Mouse (Mus musculus) embryonic facial prominence, embryonic 10.5 days (tissue): ENCODE data around the gene Bcl3. TPM values are rescaled to one million over a fixed set of nuclear protein-coding genes. Genes with fewer than 3 reads are reported as not detected.

Source experiments
- DNase-seq: peaks from one replicate; pipeline ENCODE4 v3.0.0-alpha.2; 2017; ENCODE audit warnings: low spot score
- H3K27ac ChIP-seq: fragments of 300-500 bp; sonication (generic); replicated peaks from 2 replicates; pipeline ENCODE4 v1.5.1; 2016; ENCODE audit warnings: mild to moderate bottlenecking
- H3K27me3 ChIP-seq: fragments of 300-500 bp; sonication (generic); replicated peaks from 2 replicates; pipeline ENCODE4 v1.6.1; 2016; ENCODE audit warnings: low read depth, mild to moderate bottlenecking; ENCODE audit not compliant: poor library complexity, severe bottlenecking
- H3K36me3 ChIP-seq: fragments of 300-500 bp; sonication (generic); replicated peaks from 2 replicates; pipeline ENCODE4 v1.6.1; 2016; ENCODE audit warnings: mild to moderate bottlenecking, moderate library complexity
- H3K4me1 ChIP-seq: fragments of 300-500 bp; sonication (generic); 2 replicates; pipeline ENCODE4 v1.6.1; 2016
- H3K4me3 ChIP-seq: fragments of 300-500 bp; sonication (generic); 2 replicates; pipeline ENCODE4 v1.5.1; 2016; ENCODE audit warnings: mild to moderate bottlenecking, moderate library complexity
- H3K9me3 ChIP-seq: fragments of 300-500 bp; sonication (generic); 2 replicates; pipeline ENCODE4 v1.6.1; 2016; ENCODE audit warnings: mild to moderate bottlenecking
- WGBS: fragments of 180-500 bp; shearing (Covaris S2); methylation state at CpG from one replicate; pipeline ENCODE4 v1.1.7; 2016; 5-methylcytosine and 5-hydroxymethylcytosine counted together
- polyA plus RNA-seq: library from polyadenylated mRNA; unstranded; fragments of >200 nt; fragmentation: Nextera tagmentation; extraction: Ambion mirVana; gene quantifications from 2 replicates; pipeline ENCODE4 v1.2.1, GENCODE M21; 2016

The Bcl3 gene
- 1.7 TPM in 2 replicates for polyA plus RNA-seq

DNA sequence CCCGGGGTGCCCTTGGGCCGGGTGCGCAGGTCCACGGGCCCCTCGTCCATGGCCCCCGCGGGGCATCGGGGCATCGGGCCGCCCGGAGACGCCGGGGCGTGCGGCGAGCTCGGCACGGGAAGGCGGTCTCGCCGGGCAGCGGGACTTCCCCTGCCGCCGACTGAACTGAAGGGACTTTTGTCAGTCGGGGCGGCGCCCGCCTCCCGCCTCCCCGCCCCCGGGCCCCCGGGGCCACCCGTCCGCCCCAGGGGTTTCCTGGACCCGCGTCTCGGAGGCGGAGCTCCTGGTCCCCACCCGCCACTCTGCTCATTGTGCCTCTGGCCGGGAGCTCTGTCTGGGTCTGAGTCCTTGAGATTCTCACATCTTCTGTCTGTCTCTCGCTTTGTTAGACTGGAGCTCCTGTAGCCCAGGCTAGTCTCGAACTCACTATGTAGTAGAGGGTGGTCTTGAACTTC, at the start of gene Bcl3:
Bcl3 (minus strand) TSS at position 167 of the 455 bp plus-strand sequence.
- H3K27me3 ChIP-seq, result peaks cover 79% of the 10 kb centered on the region
- 2% methylated on average over 42 of the region's 42 CpGs for WGBS
- no peaks in the 10 kb centered on the region for H3K36me3 ChIP-seq
- peaks cover 40% of the 10 kb centered on the region for H3K4me1 ChIP-seq
- peak within 1 kb of the TSS; percentile 59 for H3K4me3 ChIP-seq
- H3K9me3 ChIP-seq, result 0 out of 2 replicates have a peak, but pooled peaks cover 11% of the 10 kb centered on the region
- H3K27ac ChIP-seq, result peak within 1 kb of the TSS; percentile 81
- peak; percentile 53 for DNase-seq

DNA sequence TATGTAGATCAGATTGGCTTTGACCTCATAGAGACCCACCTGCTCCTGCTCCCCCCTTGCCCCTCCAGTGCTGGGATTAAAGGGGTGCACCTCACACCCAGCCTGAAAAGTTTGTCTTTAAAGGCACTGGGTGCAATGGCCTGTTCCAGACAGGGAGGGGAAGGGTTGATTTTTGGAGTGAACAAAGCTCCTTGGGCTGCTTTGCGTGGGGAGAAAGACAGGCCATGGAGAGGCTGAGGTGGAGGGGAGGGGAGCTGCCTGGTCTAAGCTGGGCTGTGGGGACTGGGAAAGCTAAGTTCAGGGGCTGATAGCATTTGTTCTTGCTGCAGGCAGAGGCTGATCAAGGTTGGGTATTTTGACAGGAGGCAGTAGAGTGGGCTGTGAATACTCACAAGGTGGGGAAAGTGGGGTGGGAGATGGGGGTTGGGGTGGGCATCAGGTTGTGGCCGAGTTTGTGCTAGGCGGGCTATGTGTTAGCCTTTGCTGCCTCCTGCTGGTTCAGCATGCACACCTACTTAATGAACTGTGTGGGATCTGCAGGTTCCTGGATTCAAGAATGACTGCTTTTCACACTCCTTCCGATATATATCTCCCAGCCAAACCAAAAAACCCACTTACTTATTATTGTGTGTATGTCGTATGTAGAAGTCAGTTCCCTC, 49.5 kb upstream of the Bcl3 start:
- Histone ChIP-seq H3K9me3 (peaks cover 3% of the 10 kb centered on the region; the same call in 1 of the 2 replicates), H3K4me3 (no peak overlapping the region), H3K27me3 (no peaks in the 10 kb centered on the region), H3K4me1 (no peaks in the 10 kb centered on the region), H3K36me3 (no peaks in the 10 kb centered on the region), H3K27ac (no peak overlapping the region)
- 41% methylated on average over 5 of the region's 5 CpGs for WGBS
- peak; percentile 49 for DNase-seq

DNA sequence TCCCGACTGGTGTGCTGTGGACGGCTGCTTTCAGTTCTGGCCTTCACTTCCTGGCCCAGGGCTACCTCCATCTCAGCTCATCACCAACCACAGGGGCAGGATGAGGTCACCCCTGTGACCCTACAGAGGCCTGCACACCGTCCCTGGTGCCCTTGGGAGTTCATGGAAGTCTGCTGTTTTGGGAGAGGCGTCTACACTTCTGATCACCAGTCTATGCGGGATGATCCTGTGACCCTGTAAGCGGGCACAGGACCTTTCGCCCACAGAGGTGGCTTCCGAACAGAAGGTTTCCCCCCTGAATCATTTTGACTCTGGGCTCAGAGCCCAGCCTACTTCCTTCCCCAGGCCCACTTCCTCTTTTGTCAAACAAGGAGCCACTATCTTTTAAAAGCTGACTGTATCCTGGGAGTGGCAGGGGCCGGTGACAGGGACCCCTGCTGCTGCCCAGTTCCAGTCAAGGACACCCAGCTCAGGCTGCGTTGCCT, 48.6 kb upstream of the Bcl3 start:
- H3K9me3 ChIP-seq, result peaks cover 3% of the 10 kb centered on the region; the same call in 1 of the 2 replicates

DNA sequence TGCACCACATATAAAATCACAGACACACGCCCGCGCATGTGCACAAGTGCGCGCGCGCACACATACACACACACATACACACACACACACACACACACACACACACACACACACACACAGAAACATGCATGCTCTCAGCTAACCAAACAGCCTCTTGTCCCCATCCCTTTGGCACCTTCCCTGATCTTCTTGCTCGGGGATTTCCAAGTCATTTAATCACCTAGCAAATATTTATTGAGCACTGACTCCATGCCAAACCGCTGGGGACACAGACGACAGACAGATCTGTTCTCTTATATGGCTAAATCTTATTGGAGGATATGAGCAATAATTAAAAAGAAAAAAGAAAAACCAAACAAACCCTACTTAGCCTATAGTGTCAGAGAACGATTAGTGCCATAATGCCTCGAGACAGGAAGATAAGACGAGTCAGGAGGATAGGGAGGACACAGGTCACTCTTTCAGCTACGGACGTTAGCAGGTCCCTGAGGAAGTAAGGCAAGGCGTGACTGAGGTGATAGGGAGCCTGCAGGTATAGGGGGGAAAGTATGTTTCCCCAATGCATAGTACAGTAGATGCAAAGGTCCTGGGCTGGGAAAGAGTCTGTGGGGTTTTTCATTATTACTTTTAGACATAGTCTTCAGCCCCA, 45.3 kb upstream of the Bcl3 start:
- Histone ChIP-seq H3K27ac (no peak overlapping the region), H3K4me1 (no peaks in the 10 kb centered on the region), H3K36me3 (no peaks in the 10 kb centered on the region), H3K9me3 (no peaks in the 10 kb centered on the region), H3K27me3 (no peaks in the 10 kb centered on the region), H3K4me3 (no peak overlapping the region)
- DNase-seq, result no peak
- WGBS, result 90% methylated on average over 16 of the region's 16 CpGs

More for the DNA sequence above, 48.6 kb upstream of the Bcl3 start:
- no peak for DNase-seq
- no peaks in the 10 kb centered on the region for H3K4me1 ChIP-seq
- H3K4me3 ChIP-seq, result no peak overlapping the region
- no peak overlapping the region for H3K27ac ChIP-seq
- 53% methylated on average over 10 of the region's 10 CpGs for WGBS
- no peaks in the 10 kb centered on the region for H3K36me3 ChIP-seq
- no peaks in the 10 kb centered on the region for H3K27me3 ChIP-seq

DNA sequence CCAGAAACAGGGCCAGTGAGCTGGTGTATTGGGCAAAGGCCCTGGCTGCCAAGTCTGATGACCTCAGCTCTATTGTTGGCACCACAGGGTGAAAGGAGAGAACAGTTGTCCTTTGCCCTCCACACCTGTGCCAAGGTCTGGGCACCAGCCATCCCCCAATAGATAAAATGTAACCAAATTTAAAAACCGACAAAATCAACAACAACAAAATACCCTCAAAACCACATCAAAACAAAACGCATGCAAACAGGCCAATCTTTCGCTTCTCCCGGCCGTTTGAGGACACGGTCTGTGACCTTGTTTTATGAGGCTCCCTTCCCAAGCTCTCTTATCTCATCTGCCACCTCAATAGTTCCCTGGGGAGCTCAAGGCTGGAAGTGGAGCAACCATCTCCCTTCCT, 43.9 kb upstream of the Bcl3 start:
- Histone ChIP-seq H3K4me1 (no peaks in the 10 kb centered on the region), H3K36me3 (no peaks in the 10 kb centered on the region), H3K27me3 (no peaks in the 10 kb centered on the region), H3K9me3 (no peaks in the 10 kb centered on the region), H3K4me3 (no peak overlapping the region), H3K27ac (no peak overlapping the region)
- no peak for DNase-seq
- 88% methylated on average over 6 of the region's 6 CpGs for WGBS

DNA sequence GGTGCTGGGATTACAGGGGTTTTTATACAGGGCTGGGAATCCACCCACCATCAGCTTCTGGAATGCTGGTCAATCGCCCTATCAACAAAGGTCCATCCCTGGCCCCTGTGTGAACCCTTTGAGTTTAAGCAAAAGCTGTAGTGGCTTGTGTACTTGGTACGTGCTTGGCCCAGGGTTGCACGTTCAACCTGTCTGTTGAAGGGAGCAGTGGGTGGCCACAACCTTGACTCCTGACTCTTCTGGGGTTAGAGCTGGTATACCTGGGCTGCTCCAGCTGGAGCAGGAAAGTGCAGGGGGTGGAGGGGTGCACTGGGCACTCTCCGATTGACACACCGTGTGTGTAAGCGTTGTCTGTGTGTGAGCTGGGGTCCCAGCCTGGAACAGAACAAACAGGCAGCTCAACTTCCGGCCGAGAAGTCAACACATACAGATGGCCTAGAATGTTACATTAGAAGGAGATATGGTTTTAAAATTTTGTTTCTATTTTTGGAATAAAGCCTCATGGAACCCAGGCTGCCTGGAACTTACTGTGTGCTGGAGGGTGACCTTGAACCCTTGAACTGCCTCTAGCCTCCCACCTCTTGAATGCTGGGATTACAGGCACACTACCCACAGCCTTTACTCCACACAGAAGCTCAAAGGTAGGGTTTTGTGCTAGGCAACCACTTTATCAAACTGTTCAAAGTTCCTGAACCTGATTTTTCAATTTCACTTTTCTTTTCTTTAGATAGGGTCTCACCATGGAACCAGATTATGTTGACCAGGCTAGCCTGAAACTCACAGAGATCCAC, 42.9 kb upstream of the Bcl3 start:
- Histone ChIP-seq H3K9me3 (no peaks in the 10 kb centered on the region), H3K27me3 (no peaks in the 10 kb centered on the region), H3K36me3 (no peaks in the 10 kb centered on the region), H3K27ac (no peak overlapping the region), H3K4me1 (no peaks in the 10 kb centered on the region), H3K4me3 (no peak overlapping the region)
- WGBS, result 82% methylated on average over 8 of the region's 8 CpGs
- no peak for DNase-seq

DNA sequence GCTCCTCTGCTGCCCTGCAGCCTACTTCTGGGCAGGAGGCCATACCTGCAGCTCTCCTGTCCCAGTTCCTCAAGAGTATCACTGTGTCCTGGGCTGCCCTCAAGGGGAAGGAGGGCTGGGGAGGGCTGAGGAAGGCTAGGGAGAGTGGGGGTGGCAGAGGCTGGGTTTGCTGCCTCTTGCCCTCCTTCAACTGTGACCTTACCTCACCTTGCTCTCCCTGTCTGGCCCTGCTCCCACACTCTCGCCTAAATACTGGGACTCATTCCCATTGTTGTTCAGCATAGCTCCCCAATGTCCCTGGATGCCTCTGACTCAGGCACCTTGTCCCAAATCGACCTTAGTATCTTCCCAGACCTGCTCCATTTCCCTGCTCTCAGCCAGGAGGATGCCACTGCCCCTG, 41.7 kb upstream of the Bcl3 start:
- no peaks in the 10 kb centered on the region for H3K36me3 ChIP-seq
- no peaks in the 10 kb centered on the region for H3K9me3 ChIP-seq
- H3K4me1 ChIP-seq, result no peaks in the 10 kb centered on the region
- WGBS, result 41% methylated on average over 2 of the region's 2 CpGs
- H3K27ac ChIP-seq, result no peak overlapping the region
- no peak for DNase-seq
- no peaks in the 10 kb centered on the region for H3K27me3 ChIP-seq
- no peak overlapping the region for H3K4me3 ChIP-seq

DNA sequence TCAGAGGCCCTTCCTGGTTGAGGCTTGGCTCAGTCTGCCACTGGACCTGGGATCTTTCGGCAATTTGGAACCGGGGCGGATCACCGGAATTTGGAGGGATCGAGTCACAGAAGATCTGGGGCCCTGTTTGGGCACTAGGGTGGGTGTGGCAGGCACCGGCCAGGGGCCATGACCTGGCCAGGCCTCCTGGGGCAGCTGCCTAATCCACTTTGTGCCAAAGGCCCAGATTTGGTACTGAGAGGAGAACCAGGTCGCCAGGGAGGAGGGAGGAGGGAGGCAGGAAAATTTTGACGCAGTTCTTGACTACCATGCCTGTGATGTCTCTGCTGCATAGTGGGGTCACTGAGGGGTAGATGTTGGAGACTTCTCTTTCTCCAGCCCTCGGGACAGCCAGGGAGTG, 38.6 kb upstream of the Bcl3 start, which contains the start of gene Ceacam16:
Ceacam16 (minus strand) TSS at position 101 of the 400 bp plus-strand sequence.
- peaks cover 10% of the 10 kb centered on the region; the same call in 1 of the 2 replicates for H3K27me3 ChIP-seq
- no peak within 1 kb of the TSS for H3K27ac ChIP-seq
- no peaks in the 10 kb centered on the region for H3K36me3 ChIP-seq
- no peaks in the 10 kb centered on the region for H3K4me1 ChIP-seq
- H3K9me3 ChIP-seq, result 0 out of 2 replicates have a peak, but pooled peaks cover 5% of the 10 kb centered on the region
- no peak for DNase-seq
- WGBS, result 86% methylated on average over 9 of the region's 9 CpGs
- H3K4me3 ChIP-seq, result no peak within 1 kb of the TSS

DNA sequence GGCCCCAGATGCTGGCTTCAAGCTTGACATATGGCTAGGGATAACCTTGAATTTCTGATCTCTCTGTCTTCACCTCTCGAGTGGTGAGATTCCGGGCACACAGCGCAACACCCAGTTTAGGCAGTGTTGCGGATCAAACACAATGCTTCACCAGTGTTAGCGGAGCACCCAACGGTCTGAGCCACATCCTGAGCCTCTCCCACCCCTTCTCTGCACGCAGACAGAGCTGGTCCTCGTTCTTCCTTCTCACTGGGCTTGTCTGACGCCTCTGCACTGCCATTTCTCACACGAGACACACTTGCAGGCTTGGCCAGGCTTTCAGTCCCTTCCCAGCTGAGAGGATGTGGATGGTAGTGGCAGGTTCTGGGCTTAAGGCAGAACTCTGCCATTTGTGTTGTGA, 37.2 kb upstream of the Bcl3 start:
- Histone ChIP-seq H3K4me3 (no peak overlapping the region), H3K4me1 (no peaks in the 10 kb centered on the region), H3K36me3 (no peaks in the 10 kb centered on the region), H3K9me3 (0 out of 2 replicates have a peak, but pooled peaks cover 5% of the 10 kb centered on the region), H3K27me3 (peaks cover 10% of the 10 kb centered on the region; the same call in 1 of the 2 replicates), H3K27ac (no peak overlapping the region)
- DNase-seq, result no peak
- WGBS, result 79% methylated on average over 10 of the region's 10 CpGs

DNA sequence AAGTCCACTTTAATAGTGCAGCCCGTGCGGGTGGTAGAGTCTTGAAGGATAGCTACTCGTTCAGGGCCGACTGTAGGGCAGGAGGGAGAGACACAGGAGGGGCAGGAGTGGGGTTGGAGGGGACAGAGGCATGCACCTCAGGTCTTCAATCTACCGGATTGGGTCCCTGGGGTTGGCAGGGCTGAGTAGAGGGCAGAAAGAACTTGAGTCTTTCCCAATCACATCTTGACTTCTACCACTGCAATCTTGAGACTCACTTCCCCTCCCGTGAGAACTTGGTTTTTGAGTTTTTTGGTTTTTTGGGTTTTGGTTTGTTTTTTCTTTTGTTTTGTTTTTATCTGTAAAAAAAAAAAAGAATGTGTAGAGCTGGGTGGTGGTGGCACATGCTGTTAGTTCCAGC, 33.7 kb upstream of the Bcl3 start:
- Histone ChIP-seq H3K9me3 (0 out of 2 replicates have a peak, but pooled peaks cover 5% of the 10 kb centered on the region), H3K4me3 (no peak overlapping the region), H3K27me3 (peaks cover 26% of the 10 kb centered on the region), H3K4me1 (peaks cover 6% of the 10 kb centered on the region; the same call in 1 of the 2 replicates), H3K36me3 (no peaks in the 10 kb centered on the region), H3K27ac (no peak overlapping the region)
- DNase-seq, result no peak
- 85% methylated on average over 6 of the region's 6 CpGs for WGBS

DNA sequence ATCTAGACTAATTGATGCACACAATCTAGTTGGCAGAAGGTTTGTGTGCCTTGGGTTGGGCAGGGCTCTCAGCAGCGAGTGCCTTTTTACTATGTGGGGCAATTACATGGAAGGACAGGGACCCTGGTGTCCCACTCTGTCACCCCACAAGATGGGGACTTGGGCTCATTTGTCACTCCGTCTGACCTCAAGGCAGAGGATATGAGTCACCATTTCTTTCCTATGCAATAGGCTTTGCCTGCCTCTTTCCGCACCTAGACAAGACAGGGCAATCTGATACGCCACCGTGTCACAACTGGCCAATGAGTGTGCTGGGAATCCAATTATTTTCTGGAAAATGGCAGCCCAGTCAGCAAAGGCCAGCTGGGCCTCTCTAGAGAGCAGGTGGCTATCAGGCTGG, 33.1 kb upstream of the Bcl3 start:
- H3K36me3 ChIP-seq, result no peaks in the 10 kb centered on the region
- H3K27ac ChIP-seq, result no peak overlapping the region
- H3K4me3 ChIP-seq, result no peak overlapping the region
- peaks cover 6% of the 10 kb centered on the region; the same call in 1 of the 2 replicates for H3K4me1 ChIP-seq
- DNase-seq, result no peak
- H3K9me3 ChIP-seq, result 0 out of 2 replicates have a peak, but pooled peaks cover 5% of the 10 kb centered on the region
- peaks cover 31% of the 10 kb centered on the region for H3K27me3 ChIP-seq
- WGBS, result 87% methylated on average over 5 of the region's 5 CpGs

DNA sequence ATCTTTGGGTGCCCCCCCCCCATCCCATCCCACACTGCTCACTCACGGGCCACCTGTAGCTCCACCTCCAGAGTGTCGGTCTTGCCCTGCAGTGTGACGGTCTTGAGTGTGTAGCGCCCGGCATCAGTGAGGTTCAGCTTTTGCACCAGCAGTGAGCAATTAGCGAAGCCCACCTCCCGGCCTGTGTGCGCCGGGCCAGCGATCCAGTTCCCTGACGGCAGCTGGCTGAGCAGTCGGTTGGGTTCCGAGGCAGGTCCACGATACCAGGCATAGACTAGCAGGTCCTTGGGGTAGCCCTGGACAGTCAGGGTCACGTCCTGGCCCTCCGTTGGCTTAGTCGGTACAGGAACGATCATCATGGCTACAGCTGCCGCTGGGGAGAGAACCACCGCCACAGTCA, 31.0 kb upstream of the Bcl3 start:
- no peaks in the 10 kb centered on the region for H3K36me3 ChIP-seq
- H3K4me1 ChIP-seq, result peaks cover 6% of the 10 kb centered on the region; the same call in 1 of the 2 replicates
- DNase-seq, result no peak
- no peak overlapping the region for H3K27ac ChIP-seq
- no peak overlapping the region for H3K4me3 ChIP-seq
- 0 out of 2 replicates have a peak, but pooled peaks cover 3% of the 10 kb centered on the region for H3K9me3 ChIP-seq
- H3K27me3 ChIP-seq, result peaks cover 38% of the 10 kb centered on the region
- 90% methylated on average over 20 of the region's 20 CpGs for WGBS
